Mouse (Mus musculus) CH12.LX (cell line): Measurements from ENCODE around the gene Msi2.
A peak's percentile ranks its signal among the peaks of the same experiment; 100 is the strongest.

Experiments
- BHLHE40 ChIP-seq: IDR thresholded peaks from 2 replicates; pipeline ENCODE4 v1.6.1; 2011; ENCODE audit warnings: mild to moderate bottlenecking, low read depth, low read length, improper control_type of control experiment
- CHD1 ChIP-seq: IDR thresholded peaks from 2 replicates; pipeline ENCODE4 v1.6.1; 2012; ENCODE audit warnings: low read depth, low read length, improper control_type of control experiment, inconsistent platforms
- CTCF ChIP-seq, 2 experiments: IDR thresholded peaks in 1 of 2; conservative IDR thresholded peaks in 1 of 2; 2 replicates each; pipeline ENCODE4 v1.5.1; 2011 to 2012; ENCODE audit warnings: low read depth in 2 of 2, low read length in 2 of 2, improper control_type of control experiment in 1 of 2, inconsistent platforms in 1 of 2, mild to moderate bottlenecking in 1 of 2, moderate library complexity in 1 of 2
- EP300 ChIP-seq: IDR thresholded peaks from 2 replicates; pipeline ENCODE4 v1.6.1; 2011; ENCODE audit warnings: low read length, improper control_type of control experiment
- HCFC1 ChIP-seq: IDR thresholded peaks from 2 replicates; pipeline ENCODE4 v1.6.1; 2012; ENCODE audit warnings: low read depth, mild to moderate bottlenecking, inconsistent platforms, low read length, improper control_type of control experiment
- JUN ChIP-seq: IDR thresholded peaks from 2 replicates; pipeline ENCODE4 v1.6.1; 2011; ENCODE audit warnings: low read depth, mild to moderate bottlenecking, low read length, improper control_type of control experiment, moderate library complexity; ENCODE audit not compliant: insufficient read depth
- JUND ChIP-seq: conservative IDR thresholded peaks from 2 replicates; pipeline ENCODE4 v1.6.1; 2011; ENCODE audit warnings: low read depth, low read length, improper control_type of control experiment
- KAT2A ChIP-seq: IDR thresholded peaks from 2 replicates; pipeline ENCODE4 v1.6.1; 2012; ENCODE audit warnings: low read length, improper control_type of control experiment, inconsistent platforms; ENCODE audit not compliant: insufficient replicate concordance
- MAX ChIP-seq: IDR thresholded peaks from 2 replicates; pipeline ENCODE4 v1.6.1; 2011; ENCODE audit warnings: low read length, improper control_type of control experiment
- MYC ChIP-seq: IDR thresholded peaks from 2 replicates; pipeline ENCODE4 v1.6.1; 2011; ENCODE audit warnings: low read depth, mild to moderate bottlenecking, improper control_type of control experiment, low read length
- POLR2A ChIP-seq: IDR thresholded peaks from 2 replicates; pipeline ENCODE4 v1.6.1; 2011; ENCODE audit warnings: low read depth, mild to moderate bottlenecking, improper control_type of control experiment, low read length
- SIN3A ChIP-seq: IDR thresholded peaks from 2 replicates; pipeline ENCODE4 v1.6.1; 2012; ENCODE audit warnings: low read length, improper control_type of control experiment, inconsistent platforms
- ZKSCAN1 ChIP-seq: IDR thresholded peaks from 2 replicates; pipeline ENCODE4 v1.6.1; 2012; ENCODE audit warnings: low read depth, inconsistent platforms, low read length, improper control_type of control experiment, borderline replicate concordance
- ZNF384 ChIP-seq: IDR thresholded peaks from 2 replicates; pipeline ENCODE4 v1.6.1; 2012; ENCODE audit warnings: low read depth, low read length, improper control_type of control experiment, inconsistent platforms

DNA sequence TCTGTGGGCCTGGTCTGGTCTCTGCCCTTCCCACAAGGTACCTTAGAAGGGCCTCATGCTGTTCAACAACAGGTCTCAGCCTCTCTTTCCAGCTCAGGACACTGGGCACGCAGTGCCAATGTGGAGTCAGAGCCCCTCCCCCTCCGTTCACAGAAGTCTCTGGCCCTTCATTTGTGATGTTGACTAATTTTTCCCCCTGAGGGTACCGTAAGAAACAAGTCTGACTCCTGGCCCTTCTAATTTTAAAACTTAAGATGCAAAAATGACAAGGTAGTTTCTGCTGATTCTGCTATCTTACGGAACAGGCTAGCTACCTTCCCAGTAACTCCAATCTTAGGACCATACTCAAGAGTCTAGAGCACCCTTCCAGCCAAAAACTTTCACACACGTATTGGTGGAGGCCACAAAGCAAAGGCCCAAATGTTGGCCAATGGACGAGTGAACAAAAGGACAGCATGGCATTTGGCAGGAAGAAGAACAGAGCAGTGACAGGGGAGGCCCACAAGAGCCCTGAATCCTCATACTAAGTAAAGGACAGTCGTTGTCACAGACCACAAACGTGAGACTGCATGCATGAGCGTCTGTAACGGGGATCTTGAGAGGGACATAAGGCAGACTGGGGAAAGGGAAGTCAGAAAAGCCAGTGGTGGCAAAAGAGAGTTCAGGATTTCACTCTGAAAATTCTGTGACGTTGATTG lies 120.0 kb downstream of the Msi2 start:
- TF ChIP-seq SIN3A (no peak), ZNF384 (no peak), KAT2A (0 out of 2 replicates have a peak, but pooled peaks have one; percentile 1), CTCF (conservative IDR thresholded peaks at IDR 0.05 in 1 of 2, IDR thresholded peaks at IDR 0.05 in 1 of 2; ENCODE audit: low read depth in 2 of 2, low read length in 2 of 2) (no peak), CHD1 (no peak), BHLHE40 (peak; percentile 95), POLR2A (no peak; the same call in 1 of the 2 replicates), JUND (0 out of 2 replicates have a peak, but pooled peaks have one; percentile 8), JUN (0 out of 2 replicates have a peak, but pooled peaks have one; percentile 3), ZKSCAN1 (no peak), EP300 (peak; percentile 41), HCFC1 (no peak), MYC (no peak), MAX (no peak; the same call in 1 of the 2 replicates)
